Mouse (Mus musculus) forebrain, embryonic 12.5 days (tissue): ENCODE data around the gene Acsm1. TPM values are rescaled to one million over a fixed set of nuclear protein-coding genes. Genes with fewer than 3 reads are reported as not detected.

Experiments used
- ATAC-seq: fragments of 200-750 bp; cut with Nextera tagmentation; 2 replicates; pipeline ENCODE4 v1.8.0; 2017; ENCODE audit warnings: moderate TSS enrichment; ENCODE audit not compliant: low FRiP score
- H3K27ac ChIP-seq: fragments of 300-500 bp; sonication (generic); 2 replicates; pipeline ENCODE4 v1.5.1; 2016; ENCODE audit warnings: mild to moderate bottlenecking
- H3K27me3 ChIP-seq: fragments of 300-500 bp; sonication (generic); 2 replicates; pipeline ENCODE4 v1.6.1; 2016; ENCODE audit warnings: mild to moderate bottlenecking
- H3K36me3 ChIP-seq: fragments of 300-500 bp; sonication (generic); replicated peaks from 2 replicates; pipeline ENCODE4 v1.6.1; 2016; ENCODE audit warnings: mild to moderate bottlenecking
- H3K4me1 ChIP-seq: fragments of 300-500 bp; sonication (generic); 2 replicates; pipeline ENCODE4 v1.6.1; 2016
- H3K4me2 ChIP-seq: fragments of 300-500 bp; sonication (generic); 2 replicates; pipeline ENCODE4 v1.6.1; 2016; ENCODE audit warnings: mild to moderate bottlenecking, moderate library complexity
- H3K4me3 ChIP-seq: fragments of 300-500 bp; sonication (generic); replicated peaks from 2 replicates; pipeline ENCODE4 v1.5.1; 2016; ENCODE audit warnings: mild to moderate bottlenecking
- H3K9ac ChIP-seq: fragments of 300-500 bp; sonication (generic); 2 replicates; pipeline ENCODE4 v1.6.1; 2016; ENCODE audit warnings: mild to moderate bottlenecking
- H3K9me3 ChIP-seq: fragments of 300-500 bp; sonication (generic); 2 replicates; pipeline ENCODE4 v1.6.1; 2016
- WGBS: fragments of 180-500 bp; shearing (Covaris S2); methylation state at CpG from one replicate; pipeline ENCODE4 v1.1.7; 2016; 5-methylcytosine and 5-hydroxymethylcytosine counted together
- polyA plus RNA-seq: library from polyadenylated mRNA; unstranded; fragments of >200 nt; fragmentation: Nextera tagmentation; extraction: Ambion mirVana; gene quantifications from 2 replicates; pipeline ENCODE4 v1.2.1, GENCODE M21; 2016

Acsm1 gene
- polyA plus RNA-seq, 1 experiment from 2014 or later: not detected

- Histone ChIP-seq H3K4me1 (no peaks in the 10 kb centered on the region), H3K36me3 (no peaks in the 10 kb centered on the region), H3K27ac (no peak within 1 kb of the TSS), H3K4me2 (no peak within 1 kb of the TSS), H3K9me3 (no peaks in the 10 kb centered on the region), H3K27me3 (no peaks in the 10 kb centered on the region), H3K9ac (no peak within 1 kb of the TSS), H3K4me3 (no peak within 1 kb of the TSS)
- WGBS: 86% methylated on average over 5 of the region's 5 CpGs
- ATAC-seq: no peak
These were observed 82.9 kb downstream of the Acsm1 start, which contains the start of gene Acsm4 for GRCm38 (mm10) chr7:119689726-119690125. TSS of gene Acsm4 (plus strand) at chr7:119690026.

GRCm38 (mm10) chr7:119692302-119692701 lies 85.5 kb downstream of the Acsm1 start:
- no peaks in the 10 kb centered on the region for H3K4me1 ChIP-seq
- H3K4me2 ChIP-seq: no peak overlapping the region
- no peak for ATAC-seq
- H3K27ac ChIP-seq: no peak overlapping the region
- no peaks in the 10 kb centered on the region for H3K9me3 ChIP-seq
- H3K9ac ChIP-seq: no peak overlapping the region
- no peaks in the 10 kb centered on the region for H3K36me3 ChIP-seq
- no peaks in the 10 kb centered on the region for H3K27me3 ChIP-seq
- no peak overlapping the region for H3K4me3 ChIP-seq
- WGBS: 89% methylated on average over 4 of the region's 4 CpGs

DNA sequence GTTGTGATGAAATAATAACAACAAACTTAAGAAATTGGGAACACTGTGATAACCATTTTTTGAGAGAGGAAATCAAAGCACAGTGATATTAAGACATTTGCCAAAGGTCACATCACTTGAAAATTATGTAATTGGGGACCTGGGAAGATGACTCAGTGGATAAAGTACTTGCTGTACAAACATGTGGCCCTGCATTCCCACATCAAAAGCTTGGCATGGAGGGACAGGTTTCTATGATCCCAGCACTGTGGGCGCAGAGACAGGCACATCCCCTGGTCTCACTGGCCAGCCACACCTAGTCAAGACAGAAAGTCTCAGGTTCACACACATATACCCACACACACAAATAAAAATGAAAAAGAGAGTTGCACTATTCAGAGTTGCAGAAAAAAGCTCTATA lies 88.1 kb downstream of the Acsm1 start:
- no peak for ATAC-seq
- Histone ChIP-seq H3K36me3 (no peaks in the 10 kb centered on the region), H3K9me3 (no peaks in the 10 kb centered on the region), H3K4me2 (no peak overlapping the region), H3K9ac (no peak overlapping the region), H3K4me3 (no peak overlapping the region), H3K4me1 (no peaks in the 10 kb centered on the region), H3K27me3 (no peaks in the 10 kb centered on the region), H3K27ac (no peak overlapping the region)
- 100% methylated on average over 1 of the region's 1 CpGs for WGBS

Other genes starting within 250 kb of the Acsm1 start
- gene Gp2, start 147.7 kb upstream of the Acsm1 start, polyA plus RNA-seq: not detected in 2 replicates
- not detected in 2 replicates for gene Umod, start 127.7 kb upstream of the Acsm1 start, polyA plus RNA-seq
- not detected in 2 replicates for gene Acsm5, start 87.6 kb upstream of the Acsm1 start, polyA plus RNA-seq
- gene Pdilt, start 83.5 kb upstream of the Acsm1 start, polyA plus RNA-seq: not detected in 2 replicates
- gene Acsm2, start 52.7 kb upstream of the Acsm1 start, polyA plus RNA-seq: not detected in 2 replicates
- 5.5 and 10.6 TPM in 2 replicates for gene Acsm4, start 83.0 kb downstream of the Acsm1 start, polyA plus RNA-seq
- 89.6 and 94.4 TPM in 2 replicates for gene Thumpd1, start 113.8 kb downstream of the Acsm1 start, polyA plus RNA-seq
- 0.15 and 0.22 TPM in 2 replicates for gene Acsm3, start 153.9 kb downstream of the Acsm1 start, polyA plus RNA-seq
- gene Rexo5, start 187.0 kb downstream of the Acsm1 start, polyA plus RNA-seq: 21.9 and 30.7 TPM in 2 replicates
- 36.5 and 38.7 TPM in 2 replicates for gene Eri2, start 187.0 kb downstream of the Acsm1 start, polyA plus RNA-seq